Mouse (Mus musculus) liver, adult 2 months (tissue): ENCODE measurements around the gene Id4.

ENCODE experiments used
- CTCF ChIP-seq: fragments of 200-500 bp; IDR thresholded peaks from 2 replicates; pipeline ENCODE4 v1.5.1; 2011; ENCODE audit warnings: low read depth, low read length, control low read depth
- POLR2A ChIP-seq: fragments of 200-500 bp; IDR thresholded peaks from 2 replicates; pipeline ENCODE4 v1.6.1; 2011; ENCODE audit warnings: low read length, control low read depth; ENCODE audit not compliant: insufficient read depth; ENCODE audit errors: extremely low read depth

- TF ChIP-seq CTCF: peak; percentile 31; the same call in 1 of the 2 replicates
- TF ChIP-seq POLR2A: no peak
Observed at GRCm38 (mm10) chr13:48273451-48274069, 12.5 kb downstream of the Id4 start.
